16 mouse cellular contexts compared by ENCODE assay signal in genomic region chr11:36482136-36482535, GRCm38 (mm10).
A peak's percentile ranks its signal among the peaks of the same experiment; 100 is the strongest.
DNase-seq lines count a peak whose midpoint lies in the region; ATAC-seq lines count a peak whose summit lies in the region.
"Had no signal": no experiment of that assay in that cellular context is flagged by ENCODE, and none has a peak within 500 bp of the region (broad histone marks: within the 10 kb centered on the region; RNA-seq: fewer than 3 reads in every experiment).

No protein-coding gene starts in this region.

- H3K9me3 ChIP-seq in lung, embryonic 16.5 days (ENCODE audit: control insufficient read depth, low read length) = no peaks in the 10 kb centered on the region
- H3K9me3 ChIP-seq in forebrain, embryonic 14.5 days (replicated peaks; ENCODE audit: control insufficient read depth, low read length) = no peaks in the 10 kb centered on the region
- no peaks in the 10 kb centered on the region for H3K9me3 ChIP-seq in hindbrain, embryonic 14.5 days (ENCODE audit: control insufficient read depth, low read length)
- H3K9me3 ChIP-seq: liver, embryonic 12.5 days had no signal

- H3K9ac ChIP-seq in lung, embryonic 16.5 days (ENCODE audit: low read length) = no peak overlapping the region
- no peak overlapping the region for H3K9ac ChIP-seq in forebrain, embryonic 14.5 days (ENCODE audit: low read length)
- no peak overlapping the region for H3K9ac ChIP-seq in hindbrain, embryonic 14.5 days
- H3K9ac ChIP-seq: liver, embryonic 12.5 days had no signal

- WGBS in lung, embryonic 16.5 days = 49% methylated on average over 8 of the region's 8 CpGs
- 51% methylated on average over 8 of the region's 8 CpGs for WGBS in forebrain, embryonic 14.5 days
- 42% methylated on average over 8 of the region's 8 CpGs for WGBS in hindbrain, embryonic 14.5 days

- peaks cover 6% of the 10 kb centered on the region for H3K27me3 ChIP-seq in lung, embryonic 16.5 days (ENCODE audit: control insufficient read depth, insufficient read depth, low read depth, low read length)
- H3K27me3 ChIP-seq in forebrain, embryonic 14.5 days (replicated peaks; ENCODE audit: control insufficient read depth, insufficient read depth, low read length) = no peaks in the 10 kb centered on the region
- no peaks in the 10 kb centered on the region for H3K27me3 ChIP-seq in hindbrain, embryonic 14.5 days (ENCODE audit: control insufficient read depth, insufficient read depth, low read length)
- H3K27me3 ChIP-seq: liver, embryonic 12.5 days had no signal

- H3K36me3 ChIP-seq in lung, embryonic 16.5 days (ENCODE audit: control insufficient read depth, insufficient read depth, low read length) = no peaks in the 10 kb centered on the region
- no peaks in the 10 kb centered on the region for H3K36me3 ChIP-seq in forebrain, embryonic 14.5 days (ENCODE audit: control insufficient read depth, insufficient read depth, low read length)
- no peaks in the 10 kb centered on the region for H3K36me3 ChIP-seq in hindbrain, embryonic 14.5 days (replicated peaks; ENCODE audit: control insufficient read depth, insufficient read depth)
- H3K36me3 ChIP-seq: liver, embryonic 12.5 days had no signal

- peak; percentile 81 for ATAC-seq in lung, embryonic 16.5 days (ENCODE audit: low read depth)
- peak; percentile 79 for ATAC-seq in forebrain, embryonic 14.5 days
- ATAC-seq in hindbrain, embryonic 14.5 days (ENCODE audit: low FRiP score) = peak; percentile 66; the same call in 1 of the 2 replicates
- ATAC-seq: activated CD4-positive, CD25-positive, alpha-beta regulatory T cell, adult 4 months; CD4-positive, CD25-positive, alpha-beta regulatory T cell, adult 4 months; liver, embryonic 12.5 days had no signal

- no peak overlapping the region for H3K4me3 ChIP-seq in lung, embryonic 16.5 days (ENCODE audit: low read length)
- no peak overlapping the region for H3K4me3 ChIP-seq in forebrain, embryonic 14.5 days (ENCODE audit: low read depth, low read length)
- H3K4me3 ChIP-seq in hindbrain, embryonic 14.5 days (replicated peaks; ENCODE audit: low read length) = no peak overlapping the region
- H3K4me3 ChIP-seq: liver, embryonic 12.5 days had no signal

- no peak overlapping the region for H3K27ac ChIP-seq in lung, embryonic 16.5 days (ENCODE audit: low read length)
- no peak overlapping the region for H3K27ac ChIP-seq in forebrain, embryonic 14.5 days (ENCODE audit: low read depth, low read length)
- H3K27ac ChIP-seq in hindbrain, embryonic 14.5 days = no peak overlapping the region
- H3K27ac ChIP-seq: liver, embryonic 12.5 days; stomach, postnatal 0 days had no signal

- no peak overlapping the region for H3K4me2 ChIP-seq in lung, embryonic 16.5 days (ENCODE audit: low read depth, low read length)
- no peak overlapping the region for H3K4me2 ChIP-seq in forebrain, embryonic 14.5 days (ENCODE audit: low read length)
- no peak overlapping the region for H3K4me2 ChIP-seq in hindbrain, embryonic 14.5 days (replicated peaks)
- H3K4me2 ChIP-seq: liver, embryonic 12.5 days had no signal

- no peaks in the 10 kb centered on the region for H3K4me1 ChIP-seq in lung, embryonic 16.5 days (replicated peaks; ENCODE audit: control insufficient read depth, insufficient read depth, low read length)
- H3K4me1 ChIP-seq in forebrain, embryonic 14.5 days (ENCODE audit: control insufficient read depth, insufficient read depth, low read length) = peaks cover 27% of the 10 kb centered on the region
- H3K4me1 ChIP-seq in hindbrain, embryonic 14.5 days (replicated peaks; ENCODE audit: control insufficient read depth, insufficient read depth, low read length) = peaks cover 56% of the 10 kb centered on the region
- H3K4me1 ChIP-seq: liver, embryonic 12.5 days had no signal

- DNase-seq in lung, postnatal 10 days = no peak
- peak; percentile 53 for DNase-seq in forebrain, embryonic 14.5 days (ENCODE audit: low spot score)
- DNase-seq in heart, adult 9 months (ENCODE audit: low spot score in 2 of 2) = peak; percentile 8 to 14
- DNase-seq in hindbrain, embryonic 14.5 days (ENCODE audit: low spot score) = no peak
- no peak for DNase-seq in cerebellum, postnatal 36 days
- no peak for DNase-seq in right cerebral cortex, adult 2 months (ENCODE audit: low spot score in 2 of 2)
- no peak for DNase-seq in thymus, postnatal 10 days (ENCODE audit: low spot score in 2 of 2)
- DNase-seq: cerebellum, adult 2 months; gastrocnemius, postnatal 10 days; kidney, postnatal 10 days; layer of hippocampus, adult 9-11 months had no signal

Comparison
In these comparisons a context has a peak if more than half of its experiments do, and no peak if none do; other contexts are left out.
1. DNase-seq: peak in forebrain, embryonic 14.5 days (single experiment) and heart, adult 9 months (2 of 2); none in lung, postnatal 10 days (single experiment), hindbrain, embryonic 14.5 days (single experiment), cerebellum, postnatal 36 days (0 of 2), right cerebral cortex, adult 2 months (0 of 2) and thymus, postnatal 10 days (0 of 2).
2. Peak in every context shown above with its lines, with median percentiles within 50 percentile points of each other: ATAC-seq.